Mouse (Mus musculus) CH12.LX (cell line): Measurements from ENCODE around the gene Gas2l2. TPM values are rescaled to one million over a fixed set of nuclear protein-coding genes. Genes with fewer than 3 reads are reported as not detected.

Experiments
- DNase-seq: peaks from one replicate; pipeline ENCODE4 v3.0.0-alpha.2; 2013; ENCODE audit errors: extremely low read depth
- H3K27ac ChIP-seq: 2 replicates; pipeline ENCODE4 v1.5.1; 2012; ENCODE audit warnings: low read depth, mild to moderate bottlenecking, control low read depth, moderate library complexity; ENCODE audit not compliant: insufficient read depth
- H3K27me3 ChIP-seq: replicated peaks from 2 replicates; pipeline ENCODE3; 2012; ENCODE audit warnings: inconsistent platforms
- H3K36me3 ChIP-seq, 2 experiments: replicated peaks in 1 of 2; 2 replicates each; pipeline versions ENCODE3 to v1.6.1; 2012; ENCODE audit warnings: inconsistent platforms in 1 of 2, low read length in 1 of 2, mild to moderate bottlenecking in 1 of 2, mixed read lengths in 1 of 2, moderate library complexity in 1 of 2; ENCODE audit not compliant: control insufficient read depth in 1 of 2, insufficient read depth in 1 of 2
- H3K4me1 ChIP-seq, 2 experiments: 2 replicates each; pipeline ENCODE4 v1.6.1; 2012; ENCODE audit warnings: inconsistent platforms in 1 of 2, moderate library complexity in 1 of 2; ENCODE audit not compliant: insufficient read depth in 2 of 2, control insufficient read depth in 1 of 2
- H3K4me2 ChIP-seq: 2 replicates; pipeline ENCODE4 v1.6.1; 2012; ENCODE audit warnings: low read depth, mild to moderate bottlenecking, control low read depth; ENCODE audit not compliant: poor library complexity, insufficient read depth, severe bottlenecking
- H3K4me3 ChIP-seq, 3 experiments: fragments of 150-350 bp in 1 of 3; sonication (generic) in 1 of 3; replicated peaks in 1 of 3; 2 replicates each; pipeline versions ENCODE3 to v1.5.1; 2011 to 2012; ENCODE audit warnings: low read depth in 2 of 3, low read length in 2 of 3, mild to moderate bottlenecking in 2 of 3, moderate library complexity in 2 of 3, control low read depth in 1 of 3, improper control_type of control experiment in 1 of 3, inconsistent platforms in 1 of 3, mixed read lengths in 1 of 3; ENCODE audit not compliant: poor library complexity in 1 of 3
- H3K79me2 ChIP-seq: replicated peaks from 2 replicates; pipeline ENCODE4 v1.6.1; 2012; ENCODE audit warnings: mild to moderate bottlenecking, moderate library complexity; ENCODE audit not compliant: control insufficient read depth, poor library complexity, insufficient read depth, severe bottlenecking; ENCODE audit errors: extremely low read depth
- H3K9ac ChIP-seq: 2 replicates; pipeline ENCODE4 v1.6.1; 2012; ENCODE audit warnings: low read depth, mild to moderate bottlenecking, control low read depth, moderate library complexity; ENCODE audit not compliant: insufficient read depth
- H3K9me3 ChIP-seq: replicated peaks from 2 replicates; pipeline ENCODE3; 2012; ENCODE audit warnings: low read length, inconsistent platforms, mixed read lengths
- CTCF ChIP-seq, 2 experiments: IDR thresholded peaks in 1 of 2; conservative IDR thresholded peaks in 1 of 2; 2 replicates each; pipeline ENCODE4 v1.5.1; 2011 to 2012; ENCODE audit warnings: low read depth in 2 of 2, low read length in 2 of 2, improper control_type of control experiment in 1 of 2, inconsistent platforms in 1 of 2, mild to moderate bottlenecking in 1 of 2, moderate library complexity in 1 of 2
- ELF1 ChIP-seq: IDR thresholded peaks from 2 replicates; pipeline ENCODE4 v1.6.1; 2014; ENCODE audit warnings: low read depth, mild to moderate bottlenecking, inconsistent platforms, low read length, improper control_type of control experiment
- HCFC1 ChIP-seq: IDR thresholded peaks from 2 replicates; pipeline ENCODE4 v1.6.1; 2012; ENCODE audit warnings: low read depth, mild to moderate bottlenecking, inconsistent platforms, low read length, improper control_type of control experiment
- KAT2A ChIP-seq: IDR thresholded peaks from 2 replicates; pipeline ENCODE4 v1.6.1; 2012; ENCODE audit warnings: low read length, improper control_type of control experiment, inconsistent platforms; ENCODE audit not compliant: insufficient replicate concordance
- MAFK ChIP-seq: IDR thresholded peaks from 2 replicates; pipeline ENCODE4 v1.6.1; 2011; ENCODE audit warnings: low read length, improper control_type of control experiment; ENCODE audit not compliant: insufficient replicate concordance
- MAX ChIP-seq: IDR thresholded peaks from 2 replicates; pipeline ENCODE4 v1.6.1; 2011; ENCODE audit warnings: low read length, improper control_type of control experiment
- MYC ChIP-seq: IDR thresholded peaks from 2 replicates; pipeline ENCODE4 v1.6.1; 2011; ENCODE audit warnings: low read depth, mild to moderate bottlenecking, improper control_type of control experiment, low read length
- NELFE ChIP-seq: IDR thresholded peaks from 2 replicates; pipeline ENCODE4 v1.6.1; 2011; ENCODE audit warnings: low read depth, low read length, improper control_type of control experiment
- PAX5 ChIP-seq: IDR thresholded peaks from 2 replicates; pipeline ENCODE4 v1.6.1; 2012; ENCODE audit warnings: low read length, inconsistent platforms, mixed read lengths
- POLR2AphosphoS2 ChIP-seq: IDR thresholded peaks from 2 replicates; pipeline ENCODE4 v1.6.1; 2011; ENCODE audit warnings: low read depth, low read length, improper control_type of control experiment
- RAD21 ChIP-seq: IDR thresholded peaks from 2 replicates; pipeline ENCODE4 v1.6.1; 2011; ENCODE audit warnings: low read depth, mild to moderate bottlenecking, low read length, improper control_type of control experiment, moderate library complexity
- RCOR1 ChIP-seq: conservative IDR thresholded peaks from 2 replicates; pipeline ENCODE4 v1.6.1; 2012; ENCODE audit warnings: low read depth, mild to moderate bottlenecking, inconsistent platforms, low read length, improper control_type of control experiment
- SMC3 ChIP-seq: IDR thresholded peaks from 2 replicates; pipeline ENCODE4 v1.6.1; 2011; ENCODE audit warnings: low read depth, low read length, improper control_type of control experiment
- TCF12 ChIP-seq: IDR thresholded peaks from 2 replicates; pipeline ENCODE4 v1.6.1; 2014; ENCODE audit warnings: low read depth, mild to moderate bottlenecking, inconsistent platforms, low read length, improper control_type of control experiment
- UBTF ChIP-seq: IDR thresholded peaks from 2 replicates; pipeline ENCODE4 v1.6.1; 2012; ENCODE audit warnings: low read depth, mild to moderate bottlenecking, inconsistent platforms, low read length, improper control_type of control experiment, moderate library complexity
- USF1 ChIP-seq: IDR thresholded peaks from 2 replicates; pipeline ENCODE4 v1.6.1; 2014; ENCODE audit warnings: low read depth, mild to moderate bottlenecking, inconsistent platforms, low read length, improper control_type of control experiment
- USF2 ChIP-seq: conservative IDR thresholded peaks from 2 replicates; pipeline ENCODE4 v1.6.1; 2011; ENCODE audit warnings: low read depth, low read length, improper control_type of control experiment
- ZKSCAN1 ChIP-seq: IDR thresholded peaks from 2 replicates; pipeline ENCODE4 v1.6.1; 2012; ENCODE audit warnings: low read depth, inconsistent platforms, low read length, improper control_type of control experiment, borderline replicate concordance
- ZMIZ1 ChIP-seq: IDR thresholded peaks from 2 replicates; pipeline ENCODE4 v1.6.1; 2012; ENCODE audit warnings: low read depth, mild to moderate bottlenecking, inconsistent platforms, low read length, improper control_type of control experiment
- ZNF384 ChIP-seq: IDR thresholded peaks from 2 replicates; pipeline ENCODE4 v1.6.1; 2012; ENCODE audit warnings: low read depth, low read length, improper control_type of control experiment, inconsistent platforms
- dilution Hi-C: fragments of 300-500 bp; cut with MboI; formaldehyde crosslinking; loops from 2 replicates; pipeline ENCODE4 v1.14.3; 2020; ENCODE audit warnings: low sequenced_read_pairs; ENCODE audit not compliant: extremely low pct_unique_long_range_greater_than_20kb, extremely low pct_ligation_motif_present
- in situ Hi-C: fragments of 300-500 bp; cut with MboI; formaldehyde crosslinking; loops from 3 replicates; pipeline ENCODE4 v1.14.3; 2019; ENCODE audit warnings: low sequenced_read_pairs, low pct_ligation_motif_present, low pct_unique_long_range_greater_than_20kb, mixed read lengths
- polyA plus RNA-seq: library from polyadenylated mRNA; unstranded; fragments of >175 nt; gene quantifications from 2 replicates; pipeline ENCODE4 v1.2.1, GENCODE M21; 2012; ENCODE audit warnings: low read depth; ENCODE audit not compliant: insufficient read length
- total RNA-seq, 2 experiments: library from RNA; depleted of rRNA; stranded (reverse); fragments of 300-350 nt in 1 of 2; fragments of >200 nt in 1 of 2; gene quantifications; 2 replicates each; pipeline ENCODE4 v1.2.3; 2012 to 2014

Gas2l2 gene
- total and polyA plus RNA-seq, 3 experiments: not detected

GRCm38 (mm10) chr11:83379745-83380341, 49.4 kb downstream of the Gas2l2 start:
- in situ Hi-C loops: no loop called here
- Histone ChIP-seq H3K4me3 (no peak overlapping the region), H3K4me1 (no peaks in the 10 kb centered on the region), H3K4me2 (no peak overlapping the region), H3K27ac (no peak overlapping the region), H3K9ac (no peak overlapping the region), H3K79me2 (no peaks in the 10 kb centered on the region), H3K36me3 (peaks cover 14 to 79% of the 10 kb centered on the region in 2 experiments), H3K9me3 (no peaks in the 10 kb centered on the region), H3K27me3 (no peaks in the 10 kb centered on the region)
- no peak for DNase-seq
- no peak for TF ChIP-seq KAT2A
- TF ChIP-seq SMC3: no peak
- no peak for TF ChIP-seq HCFC1
- TF ChIP-seq CTCF (conservative IDR thresholded peaks at IDR 0.05 in 1 of 2, IDR thresholded peaks at IDR 0.05 in 1 of 2; ENCODE audit: low read depth in 2 of 2, low read length in 2 of 2): no peak
- no peak for TF ChIP-seq ZNF384
- TF ChIP-seq UBTF: no peak
- TF ChIP-seq ZKSCAN1: no peak
- no peak for TF ChIP-seq USF1
- no peak for TF ChIP-seq POLR2AphosphoS2
- no peak for TF ChIP-seq NELFE
- no peak for TF ChIP-seq ELF1
- TF ChIP-seq MAX: no peak
- TF ChIP-seq USF2: no peak
- no peak for TF ChIP-seq RAD21
- no peak for TF ChIP-seq PAX5
- TF ChIP-seq RCOR1: no peak
- TF ChIP-seq ZMIZ1: no peak
- TF ChIP-seq MYC: no peak
- TF ChIP-seq MAFK: no peak
- TF ChIP-seq TCF12: no peak
- dilution Hi-C loops: no loop called here

Other genes starting within 250 kb of the Gas2l2 start
- 10.6 and 11.2 TPM in 2 replicates for gene Slfn3, start 238.1 kb downstream of the Gas2l2 start, total RNA-seq (2012; rRNA removed)
- 19.5 and 21.4 TPM in 2 replicates for gene Slfn3, start 238.1 kb downstream of the Gas2l2 start, total RNA-seq (2014; rRNA removed)
- gene Slfn3, start 238.1 kb downstream of the Gas2l2 start, polyA plus RNA-seq: 30.4 and 33.1 TPM in 2 replicates
- not detected in 2 replicates for gene Slfn14, start 142.7 kb downstream of the Gas2l2 start, total RNA-seq (2012; rRNA removed)
- not detected in 2 replicates for gene Slfn14, start 142.7 kb downstream of the Gas2l2 start, total RNA-seq (2014; rRNA removed)
- gene Slfn14, start 142.7 kb downstream of the Gas2l2 start, polyA plus RNA-seq: not detected in 2 replicates
- gene Ap2b1, start 130.4 kb downstream of the Gas2l2 start, total RNA-seq (2012; rRNA removed): 59.1 and 60.1 TPM in 2 replicates
- gene Ap2b1, start 130.4 kb downstream of the Gas2l2 start, total RNA-seq (2014; rRNA removed): 57.6 and 58.3 TPM in 2 replicates
- 75.7 and 78.8 TPM in 2 replicates for gene Ap2b1, start 130.4 kb downstream of the Gas2l2 start, polyA plus RNA-seq
- gene Pex12, start 126.9 kb downstream of the Gas2l2 start, total RNA-seq (2012; rRNA removed): 9.5 and 11.4 TPM in 2 replicates
- gene Pex12, start 126.9 kb downstream of the Gas2l2 start, total RNA-seq (2014; rRNA removed): 6.3 and 8.2 TPM in 2 replicates
- 30.6 and 30.7 TPM in 2 replicates for gene Pex12, start 126.9 kb downstream of the Gas2l2 start, polyA plus RNA-seq
- 0.21 and 0.42 TPM in 2 replicates for gene Rasl10b, start 20.3 kb downstream of the Gas2l2 start, total RNA-seq (2012; rRNA removed)
- not detected in 2 replicates for gene Rasl10b, start 20.3 kb downstream of the Gas2l2 start, total RNA-seq (2014; rRNA removed)
- 0.08 TPM in 1 of 2 replicates, not detected in the other for gene Rasl10b, start 20.3 kb downstream of the Gas2l2 start, polyA plus RNA-seq
- 0.21 and 0.55 TPM in 2 replicates for gene 1700020L24Rik, start 8.2 kb upstream of the Gas2l2 start, total RNA-seq (2012; rRNA removed)
- gene 1700020L24Rik, start 8.2 kb upstream of the Gas2l2 start, total RNA-seq (2014; rRNA removed): not detected in 2 replicates
- 0.34 and 0.40 TPM in 2 replicates for gene 1700020L24Rik, start 8.2 kb upstream of the Gas2l2 start, polyA plus RNA-seq
- 0.04 and 0.17 TPM in 2 replicates for gene Mmp28, start 33.6 kb upstream of the Gas2l2 start, total RNA-seq (2012; rRNA removed)
- gene Mmp28, start 33.6 kb upstream of the Gas2l2 start, total RNA-seq (2014; rRNA removed): not detected in 2 replicates
- not detected in 2 replicates for gene Mmp28, start 33.6 kb upstream of the Gas2l2 start, polyA plus RNA-seq
- 60.4 and 69.8 TPM in 2 replicates for gene Taf15, start 43.6 kb upstream of the Gas2l2 start, total RNA-seq (2012; rRNA removed)
- gene Taf15, start 43.6 kb upstream of the Gas2l2 start, total RNA-seq (2014; rRNA removed): 38.8 and 39.5 TPM in 2 replicates
- gene Taf15, start 43.6 kb upstream of the Gas2l2 start, polyA plus RNA-seq: 367 and 488 TPM in 2 replicates
- gene Heatr9, start 92.7 kb upstream of the Gas2l2 start, total RNA-seq (2012; rRNA removed): not detected in 2 replicates
- not detected in 2 replicates for gene Heatr9, start 92.7 kb upstream of the Gas2l2 start, total RNA-seq (2014; rRNA removed)
- not detected in 2 replicates for gene Heatr9, start 92.7 kb upstream of the Gas2l2 start, polyA plus RNA-seq
- gene Ccl5, start 101.1 kb upstream of the Gas2l2 start, total RNA-seq (2012; rRNA removed): 0.68 TPM in 1 of 2 replicates, not detected in the other
- gene Ccl5, start 101.1 kb upstream of the Gas2l2 start, total RNA-seq (2014; rRNA removed): 0.60 TPM in 1 of 2 replicates, not detected in the other
- 1.3 and 1.9 TPM in 2 replicates for gene Ccl5, start 101.1 kb upstream of the Gas2l2 start, polyA plus RNA-seq
- gene Ccl9, start 149.2 kb upstream of the Gas2l2 start, total RNA-seq (2012; rRNA removed): 0.42 TPM in 1 of 2 replicates, not detected in the other
- 0.63 and 0.67 TPM in 2 replicates for gene Ccl9, start 149.2 kb upstream of the Gas2l2 start, total RNA-seq (2014; rRNA removed)
- 0.64 and 0.81 TPM in 2 replicates for gene Ccl9, start 149.2 kb upstream of the Gas2l2 start, polyA plus RNA-seq
- 0.13 and 0.30 TPM in 2 replicates for gene Ccl6, start 163.6 kb upstream of the Gas2l2 start, total RNA-seq (2012; rRNA removed)
- gene Ccl6, start 163.6 kb upstream of the Gas2l2 start, total RNA-seq (2014; rRNA removed): 1.2 and 1.8 TPM in 2 replicates
- gene Ccl6, start 163.6 kb upstream of the Gas2l2 start, polyA plus RNA-seq: 0.93 and 1.3 TPM in 2 replicates
- gene Rpl9-ps1, start 216.2 kb upstream of the Gas2l2 start, total RNA-seq (2012; rRNA removed): not detected in 2 replicates
- not detected in 2 replicates for gene Rpl9-ps1, start 216.2 kb upstream of the Gas2l2 start, total RNA-seq (2014; rRNA removed)
- not detected in 2 replicates for gene Rpl9-ps1, start 216.2 kb upstream of the Gas2l2 start, polyA plus RNA-seq
- 3.2 and 5.0 TPM in 2 replicates for gene Ccl3, start 219.9 kb upstream of the Gas2l2 start, total RNA-seq (2012; rRNA removed)
- gene Ccl3, start 219.9 kb upstream of the Gas2l2 start, total RNA-seq (2014; rRNA removed): 6.7 and 10.6 TPM in 2 replicates
- 15.6 and 18.4 TPM in 2 replicates for gene Ccl3, start 219.9 kb upstream of the Gas2l2 start, polyA plus RNA-seq
- 6.9 and 7.2 TPM in 2 replicates for gene Ccl4, start 233.1 kb upstream of the Gas2l2 start, total RNA-seq (2012; rRNA removed)
- 7.6 and 12.7 TPM in 2 replicates for gene Ccl4, start 233.1 kb upstream of the Gas2l2 start, total RNA-seq (2014; rRNA removed)
- 24.2 and 26.1 TPM in 2 replicates for gene Ccl4, start 233.1 kb upstream of the Gas2l2 start, polyA plus RNA-seq